Mouse (Mus musculus) thymus, postnatal 0 days (tissue): ENCODE measurements around the gene Dcaf11. TPM values are rescaled to one million over a fixed set of nuclear protein-coding genes. Genes with fewer than 3 reads are reported as not detected.

Experiments
- DNase-seq: peaks from one replicate; pipeline ENCODE4 v3.0.0-alpha.2; 2015; ENCODE audit warnings: low spot score
- polyA plus RNA-seq: library from polyadenylated mRNA; unstranded; fragments of >200 nt; fragmentation: Nextera tagmentation; extraction: Ambion mirVana; gene quantifications from 2 replicates; pipeline ENCODE4 v1.2.1, GENCODE M21; 2015

The Dcaf11 gene
- polyA plus RNA-seq, 1 experiment from 2014 or later: 55.9 TPM

DNA sequence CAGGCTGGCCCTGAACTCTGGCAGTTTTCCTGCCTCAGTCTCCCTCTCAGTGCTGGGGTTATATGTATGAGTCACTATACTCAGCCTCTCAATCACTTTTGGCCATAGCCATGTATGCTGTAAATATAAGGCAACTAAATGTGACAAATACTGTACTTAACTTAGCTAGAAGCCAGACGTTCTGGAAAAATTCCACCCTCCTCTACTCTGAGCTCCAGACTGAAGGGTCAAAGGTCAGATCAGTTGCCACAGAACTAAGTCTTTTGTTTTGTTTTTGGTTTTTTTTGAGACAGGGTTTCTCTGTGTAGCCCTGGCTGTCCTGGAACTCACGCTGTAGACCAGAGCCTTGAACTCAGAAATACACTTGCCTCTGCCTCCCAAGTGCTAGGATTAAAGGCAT, 56.1 kb downstream of the Dcaf11 start:
- DNase-seq: no peak

- no peak for DNase-seq
Observed at GRCm38 (mm10) chr14:55616844-55617243, 57.0 kb downstream of the Dcaf11 start.

DNA sequence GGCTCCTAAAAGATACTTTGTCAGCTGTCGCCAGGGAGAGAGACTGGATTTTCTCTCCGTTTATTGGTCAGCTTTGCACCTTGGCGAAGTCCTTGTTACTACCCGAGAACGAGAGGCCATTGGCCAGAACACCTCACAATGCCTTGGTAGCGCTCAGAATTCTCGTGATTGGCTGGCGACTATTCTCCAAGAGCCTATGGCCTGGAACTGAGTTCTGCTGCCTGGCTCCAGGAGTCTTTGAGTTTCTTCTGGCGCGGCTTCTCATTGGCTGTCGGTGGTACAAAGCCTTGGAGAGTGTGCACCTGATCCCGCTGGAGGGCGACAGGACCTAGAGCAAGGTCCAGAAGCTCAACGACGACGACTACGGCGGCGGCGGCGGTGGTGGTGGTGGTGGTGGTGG, 58.0 kb downstream of the Dcaf11 start, which contains the start of gene Rec8:
TSS of gene Rec8 (plus strand) at position 216 of the 400 bp plus-strand sequence.
- DNase-seq: peak; percentile 64

GRCm38 (mm10) chr14:55618486-55619195, 58.8 kb downstream of the Dcaf11 start:
- no peak for DNase-seq

Other genes with a start within 250 kb of the Dcaf11 start
- gene Dhrs4, start 81.2 kb upstream of the Dcaf11 start, polyA plus RNA-seq: 62.4 and 63.8 TPM in 2 replicates
- gene Carmil3, start 69.4 kb upstream of the Dcaf11 start, polyA plus RNA-seq: 1.1 and 1.3 TPM in 2 replicates
- 0.31 and 0.39 TPM in 2 replicates for gene Cpne6, start 49.6 kb upstream of the Dcaf11 start, polyA plus RNA-seq
- gene Nrl, start 35.0 kb upstream of the Dcaf11 start, polyA plus RNA-seq: 0.07 and 0.08 TPM in 2 replicates
- gene Pck2, start 19.7 kb upstream of the Dcaf11 start, polyA plus RNA-seq: 4.7 and 5.6 TPM in 2 replicates
- 2.1 and 3.2 TPM in 2 replicates for gene A730061H03Rik, start 400 bp downstream of the Dcaf11 start, polyA plus RNA-seq
- gene Fitm1, start 15.6 kb downstream of the Dcaf11 start, polyA plus RNA-seq: 0.26 and 0.33 TPM in 2 replicates
- 281 and 294 TPM in 2 replicates for gene Psme1, start 18.1 kb downstream of the Dcaf11 start, polyA plus RNA-seq
- 4.8 and 5.6 TPM in 2 replicates for gene Emc9, start 25.3 kb downstream of the Dcaf11 start, polyA plus RNA-seq
- gene Psme2, start 31.1 kb downstream of the Dcaf11 start, polyA plus RNA-seq: 604 and 625 TPM in 2 replicates
- gene Rnf31, start 31.7 kb downstream of the Dcaf11 start, polyA plus RNA-seq: 18.0 and 22.6 TPM in 2 replicates
- gene Irf9, start 43.6 kb downstream of the Dcaf11 start, polyA plus RNA-seq: 46.6 and 50.2 TPM in 2 replicates
- 0.57 and 0.98 TPM in 2 replicates for gene Rec8, start 58.0 kb downstream of the Dcaf11 start, polyA plus RNA-seq
- 32.8 and 39.6 TPM in 2 replicates for gene Ipo4, start 76.0 kb downstream of the Dcaf11 start, polyA plus RNA-seq
- gene Gm49378, start 77.9 kb downstream of the Dcaf11 start, polyA plus RNA-seq: 0.71 and 1.7 TPM in 2 replicates
- 71.6 and 76.7 TPM in 2 replicates for gene Tm9sf1, start 83.8 kb downstream of the Dcaf11 start, polyA plus RNA-seq
- 0.62 and 0.81 TPM in 2 replicates for gene Tssk4, start 90.2 kb downstream of the Dcaf11 start, polyA plus RNA-seq
- 78.1 and 80.2 TPM in 2 replicates for gene Mdp1, start 100.5 kb downstream of the Dcaf11 start, polyA plus RNA-seq
- gene Gmpr2, start 111.9 kb downstream of the Dcaf11 start, polyA plus RNA-seq: 67.1 and 71.3 TPM in 2 replicates
- gene Nedd8, start 112.1 kb downstream of the Dcaf11 start, polyA plus RNA-seq: 529 and 550 TPM in 2 replicates
- gene Tinf2, start 121.8 kb downstream of the Dcaf11 start, polyA plus RNA-seq: 55.4 and 57.7 TPM in 2 replicates
- gene Tgm1, start 153.9 kb downstream of the Dcaf11 start, polyA plus RNA-seq: 2.0 and 3.0 TPM in 2 replicates
- gene Rabggta, start 162.3 kb downstream of the Dcaf11 start, polyA plus RNA-seq: 32.2 and 39.4 TPM in 2 replicates
- 63.6 and 65.8 TPM in 2 replicates for gene Dhrs1, start 185.7 kb downstream of the Dcaf11 start, polyA plus RNA-seq
- 37.8 and 47.2 TPM in 2 replicates for gene Nop9, start 185.7 kb downstream of the Dcaf11 start, polyA plus RNA-seq
- gene Cideb, start 198.5 kb downstream of the Dcaf11 start, polyA plus RNA-seq: 0.14 TPM in 1 of 2 replicates, not detected in the other
- gene Ltb4r2, start 201.4 kb downstream of the Dcaf11 start, polyA plus RNA-seq: 0.78 and 1.2 TPM in 2 replicates
- gene Ltb4r1, start 206.0 kb downstream of the Dcaf11 start, polyA plus RNA-seq: 3.7 and 4.3 TPM in 2 replicates
- 2.2 and 2.7 TPM in 2 replicates for gene Adcy4, start 224.1 kb downstream of the Dcaf11 start, polyA plus RNA-seq
- gene Ripk3, start 228.9 kb downstream of the Dcaf11 start, polyA plus RNA-seq: 70.3 and 76.2 TPM in 2 replicates